Mouse (Mus musculus) embryonic fibroblast, embryonic 13.5 days (primary cell): ENCODE measurements around the gene Slc16a10.

Experiments
- CTCF ChIP-seq: IDR thresholded peaks from 2 replicates; pipeline ENCODE4 v1.5.1; 2011; ENCODE audit warnings: mild to moderate bottlenecking, control low read depth, low read length, moderate library complexity, borderline replicate concordance; ENCODE audit not compliant: insufficient read depth
- POLR2A ChIP-seq: IDR thresholded peaks from 2 replicates; pipeline ENCODE4 v1.6.1; 2011; ENCODE audit warnings: low read depth, mild to moderate bottlenecking, control low read depth, low read length, moderate library complexity

DNA sequence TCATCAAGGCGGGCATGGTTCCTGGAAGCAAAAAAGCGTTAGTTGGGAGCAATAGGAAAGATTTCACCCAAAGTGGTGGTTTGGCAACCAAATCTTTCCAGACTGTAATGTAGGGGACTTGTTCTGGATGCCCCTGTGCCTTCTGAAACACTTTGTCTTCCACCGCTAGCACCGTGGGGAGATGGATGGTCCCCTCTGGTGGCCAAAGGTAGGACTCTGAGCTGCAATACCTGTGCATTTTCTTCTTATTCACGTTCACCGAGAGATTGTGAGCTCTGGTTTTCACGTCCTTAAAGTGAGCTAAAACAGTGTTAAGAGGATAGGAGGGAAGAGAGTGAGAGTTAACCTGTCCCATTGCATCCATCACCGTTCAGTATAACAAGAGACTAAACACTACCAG lies 48.8 kb upstream of the Slc16a10 start:
- no peak for TF ChIP-seq CTCF
- no peak for TF ChIP-seq POLR2A
